Mouse (Mus musculus) kidney, embryonic 15.5 days (tissue): ENCODE results near the gene Fgfr1op. TPM values are rescaled to one million over a fixed set of nuclear protein-coding genes. Genes with fewer than 3 reads are reported as not detected.
A peak's percentile ranks its signal among the peaks of the same experiment; 100 is the strongest.

Experiments used
- ATAC-seq: fragments of 200-750 bp; cut with Nextera tagmentation; replicated peaks from 2 replicates; pipeline ENCODE4 v1.8.0; 2017; ENCODE audit warnings: moderate TSS enrichment; ENCODE audit not compliant: low FRiP score
- H3K27ac ChIP-seq: fragments of 300-500 bp; sonication (generic); 2 replicates; pipeline ENCODE4 v1.5.1; 2015; ENCODE audit warnings: mild to moderate bottlenecking, inconsistent platforms
- H3K27me3 ChIP-seq: fragments of 300-500 bp; sonication (generic); 2 replicates; pipeline ENCODE4 v1.6.1; 2015; ENCODE audit warnings: inconsistent platforms
- H3K36me3 ChIP-seq: fragments of 300-500 bp; sonication (generic); 2 replicates; pipeline ENCODE4 v1.6.1; 2015; ENCODE audit warnings: inconsistent platforms
- H3K4me1 ChIP-seq: fragments of 300-500 bp; sonication (generic); 2 replicates; pipeline ENCODE4 v1.6.1; 2015; ENCODE audit warnings: inconsistent platforms
- H3K4me2 ChIP-seq: fragments of 300-500 bp; sonication (generic); 2 replicates; pipeline ENCODE4 v1.6.1; 2015; ENCODE audit warnings: moderate library complexity, mild to moderate bottlenecking, inconsistent platforms
- H3K4me3 ChIP-seq: fragments of 300-500 bp; sonication (generic); replicated peaks from 2 replicates; pipeline ENCODE4 v1.5.1; 2015; ENCODE audit warnings: mild to moderate bottlenecking, inconsistent platforms
- H3K9ac ChIP-seq: fragments of 300-500 bp; sonication (generic); 2 replicates; pipeline ENCODE4 v1.6.1; 2015; ENCODE audit warnings: mild to moderate bottlenecking, inconsistent platforms
- H3K9me3 ChIP-seq: fragments of 300-500 bp; sonication (generic); replicated peaks from 2 replicates; pipeline ENCODE4 v1.6.1; 2016; ENCODE audit warnings: inconsistent platforms
- WGBS: fragments of 180-500 bp; shearing (Covaris S2); methylation state at CpG from one replicate; pipeline ENCODE4 v1.1.7; 2015; ENCODE audit warnings: mixed read lengths; 5-methylcytosine and 5-hydroxymethylcytosine counted together
- polyA plus RNA-seq: library from polyadenylated mRNA; unstranded; fragments of >200 nt; fragmentation: Nextera tagmentation; extraction: Ambion mirVana; gene quantifications from 2 replicates; pipeline ENCODE4 v1.2.1, GENCODE M21; 2015

Fgfr1op gene
- polyA plus RNA-seq, 1 experiment from 2014 or later = 38.7 TPM

DNA sequence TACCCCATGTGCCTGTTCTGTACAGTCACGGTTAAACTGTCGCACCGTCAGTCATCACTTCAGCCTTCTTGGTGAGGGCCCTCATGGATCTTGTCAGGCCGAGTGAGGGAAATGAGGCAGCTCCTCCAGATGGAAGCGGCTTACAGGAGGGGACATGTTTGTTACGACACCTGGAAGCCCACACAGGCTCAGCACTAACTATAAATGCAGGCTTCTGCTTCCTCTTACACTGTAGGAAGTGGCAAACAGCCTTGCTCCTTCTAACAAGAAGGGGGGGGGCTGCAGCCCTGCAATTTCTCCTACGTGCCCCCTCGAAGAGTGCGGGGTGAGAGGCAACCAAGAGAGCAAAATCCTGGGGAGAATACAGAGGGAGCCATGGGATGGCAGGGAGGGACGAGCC, 45.4 kb downstream of the Fgfr1op start:
- Histone ChIP-seq H3K4me2 (no peak overlapping the region), H3K9ac (no peak overlapping the region), H3K27ac (no peak overlapping the region), H3K4me1 (no peaks in the 10 kb centered on the region), H3K9me3 (no peaks in the 10 kb centered on the region), H3K27me3 (no peaks in the 10 kb centered on the region), H3K36me3 (no peaks in the 10 kb centered on the region), H3K4me3 (no peak overlapping the region)
- ATAC-seq = no peak
- 78% methylated on average over 10 of the region's 10 CpGs for WGBS

DNA sequence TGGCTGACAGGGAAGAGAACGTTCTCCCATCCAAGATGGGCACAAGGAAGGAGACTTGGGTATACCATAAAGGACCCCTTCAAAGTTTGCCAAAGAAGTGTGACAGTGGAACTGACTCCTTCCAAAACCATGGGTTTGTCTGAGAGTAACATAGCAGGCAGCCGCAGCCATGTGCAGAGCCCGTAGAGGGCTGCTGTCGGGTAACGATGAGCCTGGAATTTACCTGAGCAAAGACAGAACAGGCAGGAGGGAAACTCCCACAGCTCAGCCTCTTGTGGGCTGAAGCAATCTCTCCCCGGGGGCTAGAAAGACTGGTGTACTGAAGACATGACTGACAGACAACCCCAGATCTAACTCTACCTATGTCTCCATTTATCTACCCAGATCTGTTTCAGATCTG, 46.1 kb downstream of the Fgfr1op start:
- Histone ChIP-seq H3K27me3 (no peaks in the 10 kb centered on the region), H3K4me2 (no peak overlapping the region), H3K9me3 (no peaks in the 10 kb centered on the region), H3K9ac (no peak overlapping the region), H3K4me1 (no peaks in the 10 kb centered on the region), H3K27ac (no peak overlapping the region), H3K4me3 (no peak overlapping the region), H3K36me3 (no peaks in the 10 kb centered on the region)
- WGBS = 87% methylated on average over 6 of the region's 6 CpGs
- no peak for ATAC-seq

DNA sequence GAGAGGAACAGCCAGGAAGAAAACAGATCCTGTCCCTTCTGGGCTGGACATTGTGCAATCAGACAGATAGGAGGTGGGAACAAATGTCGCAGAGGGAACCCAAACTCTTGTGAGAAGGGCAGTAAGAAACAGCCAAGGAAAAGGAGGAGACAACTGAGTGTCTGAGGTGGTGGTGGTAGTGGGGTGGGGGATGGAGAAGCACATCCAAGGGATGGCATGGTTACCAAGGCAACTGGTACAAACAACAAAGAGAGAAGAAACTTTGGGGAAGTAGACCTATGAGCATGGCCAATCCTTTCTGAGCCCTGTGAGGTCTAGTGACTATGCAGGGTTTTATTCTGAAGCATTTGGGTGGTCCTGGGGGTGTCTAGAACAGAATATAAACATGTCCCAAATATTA, 49.1 kb downstream of the Fgfr1op start:
- H3K9me3 ChIP-seq = no peaks in the 10 kb centered on the region
- no peaks in the 10 kb centered on the region for H3K4me1 ChIP-seq
- H3K36me3 ChIP-seq = no peaks in the 10 kb centered on the region
- no peaks in the 10 kb centered on the region for H3K27me3 ChIP-seq
- no peak for ATAC-seq
- no peak overlapping the region for H3K9ac ChIP-seq
- H3K4me2 ChIP-seq = no peak overlapping the region
- 83% methylated on average over 1 of the region's 1 CpGs for WGBS
- H3K27ac ChIP-seq = no peak overlapping the region
- H3K4me3 ChIP-seq = no peak overlapping the region

DNA sequence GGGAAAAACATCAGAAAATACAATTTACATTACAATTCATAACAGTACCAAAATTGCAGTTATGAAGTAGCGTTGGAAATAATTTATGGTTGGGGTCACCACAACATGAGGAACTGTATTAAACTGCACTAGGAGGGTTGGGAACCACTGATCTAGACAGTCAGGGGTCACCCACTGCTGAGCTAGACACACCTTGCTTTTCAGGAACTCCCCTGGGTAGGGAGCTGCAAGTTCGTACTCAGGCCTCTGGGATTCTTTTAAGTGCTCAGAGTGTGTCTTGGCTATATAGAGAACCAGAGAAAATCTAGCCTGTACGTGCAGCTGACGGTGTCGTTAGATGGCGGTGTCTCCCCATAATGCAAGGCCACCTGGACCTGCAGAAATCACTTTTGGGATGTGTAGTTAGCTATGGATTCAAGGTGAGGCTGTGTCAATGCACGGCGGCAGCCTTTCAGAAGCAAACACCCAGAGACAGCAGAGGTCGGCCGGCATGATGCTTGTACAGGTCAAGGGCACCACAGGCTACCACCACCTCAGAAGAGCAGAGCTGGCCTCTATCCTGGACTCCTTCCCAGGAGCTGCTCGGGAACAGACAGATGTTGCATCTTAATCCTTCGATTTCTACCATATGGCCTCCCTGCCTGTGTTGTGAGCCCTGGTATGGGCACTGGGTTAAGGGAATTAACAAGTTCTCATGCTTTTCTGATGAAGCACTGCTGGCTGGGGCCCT, 49.9 kb downstream of the Fgfr1op start:
- Histone ChIP-seq H3K4me3 (no peak overlapping the region), H3K27me3 (no peaks in the 10 kb centered on the region), H3K4me1 (no peaks in the 10 kb centered on the region), H3K9me3 (no peaks in the 10 kb centered on the region), H3K9ac (no peak overlapping the region), H3K27ac (no peak overlapping the region), H3K36me3 (no peaks in the 10 kb centered on the region), H3K4me2 (no peak overlapping the region)
- no peak for ATAC-seq
- WGBS = 89% methylated on average over 12 of the region's 12 CpGs

DNA sequence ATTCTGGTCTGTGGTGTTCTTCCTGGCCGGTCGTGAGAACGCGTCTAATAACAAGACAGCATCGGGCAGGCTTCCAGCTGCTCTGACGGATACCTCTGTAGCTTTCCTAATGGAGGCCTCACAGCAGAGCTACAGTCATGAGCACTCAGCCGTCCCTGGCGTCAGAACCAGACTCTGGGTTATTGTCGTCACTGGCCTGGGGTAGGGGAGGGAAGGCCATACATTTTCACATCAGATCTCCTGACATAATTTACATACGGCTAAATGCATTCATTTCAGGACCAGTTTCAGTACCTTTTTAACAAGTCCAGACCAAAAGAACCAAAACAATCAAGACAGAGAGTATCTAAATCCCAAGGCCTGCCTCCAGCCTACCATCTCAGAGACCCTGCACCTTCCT, 57.9 kb downstream of the Fgfr1op start:
- H3K27me3 ChIP-seq = no peaks in the 10 kb centered on the region
- no peak overlapping the region for H3K4me2 ChIP-seq
- 63% methylated on average over 10 of the region's 10 CpGs for WGBS
- no peaks in the 10 kb centered on the region for H3K4me1 ChIP-seq
- no peak for ATAC-seq
- H3K27ac ChIP-seq = no peak overlapping the region
- H3K36me3 ChIP-seq = no peaks in the 10 kb centered on the region
- H3K4me3 ChIP-seq = no peak overlapping the region
- no peaks in the 10 kb centered on the region for H3K9me3 ChIP-seq
- H3K9ac ChIP-seq = no peak overlapping the region

DNA sequence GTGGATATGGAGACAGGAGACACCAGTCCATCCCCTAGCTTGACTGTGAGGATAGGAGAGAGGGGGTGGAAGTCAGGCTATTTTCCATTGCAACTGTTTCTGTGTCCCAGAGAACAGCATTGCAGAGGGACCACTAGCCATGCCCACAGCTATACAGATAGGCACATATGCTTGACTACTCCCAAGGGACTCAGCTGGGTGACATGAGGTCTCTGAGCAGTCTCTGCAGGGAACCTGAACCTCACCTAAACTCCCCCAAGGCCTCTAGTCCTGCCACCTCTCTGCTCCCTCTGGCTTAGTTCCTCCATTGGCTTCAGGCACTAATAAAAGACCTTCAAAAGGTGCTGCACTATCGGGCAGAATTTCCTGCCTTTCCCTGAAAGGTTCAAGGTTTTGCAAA, 58.8 kb downstream of the Fgfr1op start:
- Histone ChIP-seq H3K36me3 (no peaks in the 10 kb centered on the region), H3K4me1 (0 out of 2 replicates have a peak, but pooled peaks cover 4% of the 10 kb centered on the region), H3K4me3 (no peak overlapping the region), H3K27ac (no peak overlapping the region), H3K4me2 (no peak overlapping the region), H3K27me3 (no peaks in the 10 kb centered on the region), H3K9me3 (no peaks in the 10 kb centered on the region), H3K9ac (no peak overlapping the region)
- 69% methylated on average over 1 of the region's 1 CpGs for WGBS
- no peak for ATAC-seq

DNA sequence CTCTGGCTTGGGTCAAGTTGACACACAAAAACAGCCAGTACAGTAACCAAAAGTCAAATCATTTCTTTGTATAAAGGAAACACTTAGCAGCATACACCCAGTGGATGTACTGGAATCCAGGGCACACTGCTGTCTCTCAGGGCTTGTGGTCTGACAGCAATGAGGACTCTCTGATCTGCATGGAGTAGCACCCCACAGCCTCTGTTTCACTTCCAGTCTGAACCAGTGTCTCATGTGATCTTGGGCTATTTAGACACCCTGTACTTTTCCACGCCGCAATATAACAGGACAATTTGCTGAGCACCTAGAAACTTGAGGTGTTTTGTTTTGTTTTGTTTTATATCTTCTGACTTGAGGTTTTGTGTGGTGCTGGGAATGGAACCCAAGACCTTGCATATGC, 59.9 kb downstream of the Fgfr1op start:
- 97% methylated on average over 2 of the region's 2 CpGs for WGBS
- no peak overlapping the region for H3K4me2 ChIP-seq
- no peaks in the 10 kb centered on the region for H3K9me3 ChIP-seq
- ATAC-seq = no peak
- no peaks in the 10 kb centered on the region for H3K27me3 ChIP-seq
- H3K4me1 ChIP-seq = 0 out of 2 replicates have a peak, but pooled peaks cover 4% of the 10 kb centered on the region
- no peaks in the 10 kb centered on the region for H3K36me3 ChIP-seq
- H3K4me3 ChIP-seq = no peak overlapping the region
- H3K27ac ChIP-seq = no peak overlapping the region
- no peak overlapping the region for H3K9ac ChIP-seq

DNA sequence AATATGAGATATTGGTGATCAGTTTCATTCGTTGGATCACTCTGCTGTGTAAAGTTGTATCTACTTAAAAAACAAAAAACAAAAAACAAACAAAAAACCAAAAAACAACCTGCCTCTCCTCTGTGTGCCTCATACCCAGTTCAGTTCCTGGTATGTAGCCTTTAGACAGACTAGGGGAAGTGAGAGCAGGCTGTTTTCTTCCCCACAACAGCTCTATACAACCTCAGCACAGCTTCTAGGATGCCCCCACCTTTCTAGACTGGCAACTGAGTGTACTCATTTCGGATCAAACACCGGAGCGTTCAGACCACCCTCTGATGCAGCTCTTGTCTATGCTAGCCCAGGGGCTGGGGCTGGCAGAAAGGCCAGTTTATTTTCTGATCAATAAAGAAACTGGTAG, 60.4 kb downstream of the Fgfr1op start:
- no peak for ATAC-seq
- no peaks in the 10 kb centered on the region for H3K27me3 ChIP-seq
- WGBS = 86% methylated on average over 4 of the region's 4 CpGs

DNA sequence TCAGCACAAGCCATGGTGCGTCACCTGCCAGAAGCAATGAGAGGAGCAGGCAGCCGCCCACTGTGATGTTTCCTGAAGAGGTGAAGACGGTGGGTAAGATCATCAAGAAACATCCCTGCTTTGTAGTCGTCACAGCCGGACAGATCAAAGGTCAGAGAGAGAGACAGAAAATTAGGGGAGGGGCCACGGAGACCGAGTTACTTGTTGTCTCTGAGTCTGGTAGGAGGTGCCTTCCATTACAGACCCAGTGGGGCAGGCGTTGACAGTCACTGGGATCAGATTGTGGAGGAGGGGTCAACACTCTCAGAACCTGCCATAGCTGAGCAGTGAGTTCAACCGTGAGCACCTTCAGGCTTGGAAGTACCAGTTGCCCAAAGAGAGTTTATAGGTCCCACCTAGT, 63.3 kb downstream of the Fgfr1op start:
- no peak overlapping the region for H3K27ac ChIP-seq
- no peaks in the 10 kb centered on the region for H3K27me3 ChIP-seq
- H3K4me1 ChIP-seq = 0 out of 2 replicates have a peak, but pooled peaks cover 4% of the 10 kb centered on the region
- 30% methylated on average over 9 of the region's 9 CpGs for WGBS
- H3K36me3 ChIP-seq = no peaks in the 10 kb centered on the region
- no peak overlapping the region for H3K4me2 ChIP-seq
- ATAC-seq = no peak
- no peak overlapping the region for H3K4me3 ChIP-seq
- H3K9ac ChIP-seq = no peak overlapping the region
- H3K9me3 ChIP-seq = no peaks in the 10 kb centered on the region

More for the DNA sequence above, 60.4 kb downstream of the Fgfr1op start:
- Histone ChIP-seq H3K4me3 (no peak overlapping the region), H3K4me1 (0 out of 2 replicates have a peak, but pooled peaks cover 4% of the 10 kb centered on the region), H3K9ac (no peak overlapping the region), H3K9me3 (no peaks in the 10 kb centered on the region), H3K27ac (no peak overlapping the region), H3K36me3 (no peaks in the 10 kb centered on the region), H3K4me2 (no peak overlapping the region)

DNA sequence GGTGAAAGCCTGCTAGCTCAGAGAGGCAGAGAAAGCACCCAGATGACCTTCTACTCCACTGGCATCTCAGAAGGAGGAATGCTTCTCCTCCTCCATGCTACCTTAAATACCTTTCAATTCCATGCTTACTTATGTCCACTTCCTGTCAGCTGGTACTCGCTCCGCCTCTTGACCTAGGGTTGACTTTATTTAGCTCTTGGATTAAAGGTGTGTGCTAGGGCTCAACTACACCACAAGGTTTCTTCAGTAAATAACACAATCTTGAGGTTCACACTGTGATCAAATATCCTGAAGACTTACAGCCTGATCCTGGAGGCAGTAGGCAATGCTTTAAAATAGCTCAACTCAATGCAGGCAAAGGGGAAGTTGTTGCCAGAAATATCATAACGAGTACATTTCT, 64.3 kb downstream of the Fgfr1op start:
- H3K27ac ChIP-seq = no peak overlapping the region
- H3K4me3 ChIP-seq = no peak overlapping the region
- no peak overlapping the region for H3K9ac ChIP-seq
- H3K36me3 ChIP-seq = no peaks in the 10 kb centered on the region
- ATAC-seq = no peak
- 88% methylated on average over 3 of the region's 3 CpGs for WGBS
- H3K4me2 ChIP-seq = no peak overlapping the region
- 0 out of 2 replicates have a peak, but pooled peaks cover 13% of the 10 kb centered on the region for H3K4me1 ChIP-seq
- H3K9me3 ChIP-seq = no peaks in the 10 kb centered on the region
- no peaks in the 10 kb centered on the region for H3K27me3 ChIP-seq

DNA sequence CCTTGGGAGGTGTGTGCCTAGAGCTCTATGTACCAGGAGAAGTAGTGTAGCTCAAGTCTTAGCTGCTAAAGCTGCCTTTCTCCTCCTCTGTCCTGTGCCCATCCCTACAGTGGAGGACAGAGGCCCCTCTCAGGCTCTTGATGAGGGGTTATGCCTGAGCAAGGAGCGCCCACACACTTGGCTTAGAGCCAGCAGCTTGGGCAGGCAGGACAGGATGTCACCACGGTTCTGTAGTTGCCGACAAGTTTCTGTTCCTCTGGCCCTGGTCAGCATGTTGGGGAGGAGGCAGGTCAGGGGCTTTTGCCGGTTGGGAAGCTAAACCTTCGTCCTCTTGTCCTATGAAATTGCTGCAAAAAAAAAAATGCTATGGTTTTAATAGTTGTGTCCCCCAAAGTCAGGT, 66.8 kb downstream of the Fgfr1op start:
- Histone ChIP-seq H3K9ac (no peak overlapping the region), H3K27me3 (no peaks in the 10 kb centered on the region), H3K27ac (no peak overlapping the region), H3K4me2 (no peak overlapping the region), H3K4me3 (no peak overlapping the region), H3K36me3 (no peaks in the 10 kb centered on the region), H3K9me3 (no peaks in the 10 kb centered on the region), H3K4me1 (0 out of 2 replicates have a peak, but pooled peaks cover 13% of the 10 kb centered on the region)
- 0 out of 2 replicates have a peak, but pooled peaks have one; percentile 33 for ATAC-seq
- 34% methylated on average over 5 of the region's 5 CpGs for WGBS

DNA sequence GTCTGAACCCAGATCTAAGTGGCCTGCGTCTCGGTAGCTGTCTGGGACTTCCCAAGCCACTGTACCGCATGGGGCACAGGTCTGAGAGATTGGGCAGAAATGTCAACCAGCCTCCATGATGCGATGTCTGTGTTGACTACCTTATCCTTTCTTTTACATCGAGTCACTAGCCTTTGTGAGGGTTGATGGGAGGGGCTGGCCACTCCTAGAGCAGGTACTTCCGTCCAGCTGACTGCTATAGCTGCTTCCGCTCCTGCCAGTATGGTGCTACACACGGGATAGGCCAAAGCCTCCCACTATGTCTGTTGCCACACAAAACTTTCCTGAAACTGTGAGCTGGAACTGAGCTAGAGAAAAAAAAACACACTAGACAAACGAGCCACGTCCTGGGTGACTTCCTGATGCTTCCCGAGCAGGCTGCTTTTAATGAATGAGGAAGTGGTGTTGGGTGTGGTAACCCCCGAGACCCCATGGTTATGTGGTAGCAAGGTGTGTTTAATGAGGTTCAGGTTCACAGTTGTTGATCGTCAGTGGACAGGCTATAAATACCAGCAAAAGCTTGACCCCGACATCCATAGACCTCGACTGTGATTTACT, 68.4 kb downstream of the Fgfr1op start:
- H3K9me3 ChIP-seq = no peaks in the 10 kb centered on the region

More for the DNA sequence above, 68.4 kb downstream of the Fgfr1op start:
- no peaks in the 10 kb centered on the region for H3K36me3 ChIP-seq
- 0 out of 2 replicates have a peak, but pooled peaks cover 11% of the 10 kb centered on the region for H3K4me1 ChIP-seq
- H3K27ac ChIP-seq = no peak overlapping the region
- 49% methylated on average over 15 of the region's 15 CpGs for WGBS
- no peaks in the 10 kb centered on the region for H3K27me3 ChIP-seq
- H3K4me2 ChIP-seq = no peak overlapping the region
- H3K4me3 ChIP-seq = no peak overlapping the region
- no peak overlapping the region for H3K9ac ChIP-seq
- no peak for ATAC-seq
